Mouse (Mus musculus) ES-Bruce4 (cell line): ENCODE data around the gene Rhbg. TPM values are rescaled to one million over a fixed set of nuclear protein-coding genes. Genes with fewer than 3 reads are reported as not detected.

Source experiments
- H3K27ac ChIP-seq: 2 replicates; pipeline ENCODE4 v1.5.1; 2012; ENCODE audit warnings: low read length, inconsistent platforms; ENCODE audit not compliant: insufficient read depth
- H3K27me3 ChIP-seq: 2 replicates; pipeline ENCODE4 v1.6.1; 2012; ENCODE audit warnings: mild to moderate bottlenecking, low read length, inconsistent platforms; ENCODE audit not compliant: control insufficient read depth, poor library complexity, insufficient read depth, severe bottlenecking
- H3K36me3 ChIP-seq: 2 replicates; pipeline ENCODE4 v1.6.1; 2012; ENCODE audit warnings: inconsistent platforms, mild to moderate bottlenecking, low read length, moderate library complexity; ENCODE audit not compliant: control insufficient read depth, poor library complexity, insufficient read depth, severe bottlenecking
- H3K4me1 ChIP-seq: one replicate; pipeline ENCODE4 v1.8.1; 2011; ENCODE audit warnings: low read length; ENCODE audit not compliant: control insufficient read depth, insufficient read depth
- H3K4me3 ChIP-seq: 2 replicates; pipeline ENCODE4 v1.5.1; 2011; ENCODE audit warnings: low read depth, mild to moderate bottlenecking, low read length
- H3K9ac ChIP-seq: 2 replicates; pipeline ENCODE4 v1.6.1; 2012; ENCODE audit warnings: low read depth, mild to moderate bottlenecking, inconsistent platforms; ENCODE audit not compliant: poor library complexity, severe bottlenecking
- H3K9me3 ChIP-seq: replicated peaks from 2 replicates; pipeline ENCODE4 v1.6.1; 2012; ENCODE audit warnings: mild to moderate bottlenecking, low read length, inconsistent platforms; ENCODE audit not compliant: control insufficient read depth, poor library complexity, insufficient read depth, severe bottlenecking
- CTCF ChIP-seq: IDR thresholded peaks from one replicate; pipeline ENCODE4 v1.8.1; 2011; ENCODE audit warnings: low read depth, low read length
- EP300 ChIP-seq: IDR thresholded peaks from 2 replicates; pipeline ENCODE4 v1.6.1; 2011; ENCODE audit warnings: low read depth, low read length; ENCODE audit not compliant: insufficient read depth
- POLR2A ChIP-seq: IDR thresholded peaks from one replicate; pipeline ENCODE4 v1.8.1; 2011; ENCODE audit warnings: low read length; ENCODE audit not compliant: insufficient read depth
- polyA plus RNA-seq: library from polyadenylated mRNA; stranded (reverse); fragments of >200 nt; gene quantifications from 2 replicates; pipeline ENCODE4 v1.2.4, GENCODE M21; 2011; ENCODE audit warnings: low read depth; ENCODE audit not compliant: missing spikeins, insufficient read depth, insufficient read length

Rhbg gene
- polyA plus RNA-seq, 1 experiment = 0.82 TPM

GRCm38 (mm10) chr3:88220842-88221241 lies 33.7 kb downstream of the Rhbg start:
- Histone ChIP-seq H3K27ac (no peak overlapping the region), H3K4me3 (no peak overlapping the region), H3K9me3 (no peaks in the 10 kb centered on the region), H3K27me3 (peaks cover 5% of the 10 kb centered on the region), H3K36me3 (no peaks in the 10 kb centered on the region), H3K4me1 (no peaks in the 10 kb centered on the region), H3K9ac (no peak overlapping the region)
- 0 out of 2 replicates have a peak, but pooled peaks have one; percentile 49 for TF ChIP-seq EP300
- TF ChIP-seq CTCF = peak; percentile 50
- TF ChIP-seq POLR2A = no peak

- Histone ChIP-seq H3K27me3 (peaks cover 13% of the 10 kb centered on the region), H3K4me3 (no peak overlapping the region), H3K9ac (no peak overlapping the region), H3K36me3 (no peaks in the 10 kb centered on the region), H3K9me3 (no peaks in the 10 kb centered on the region), H3K4me1 (no peaks in the 10 kb centered on the region), H3K27ac (no peak overlapping the region)
- TF ChIP-seq POLR2A = no peak
- no peak for TF ChIP-seq EP300
- no peak for TF ChIP-seq CTCF
These were observed 34.6 kb downstream of the Rhbg start for GRCm38 (mm10) chr3:88219940-88220339.

GRCm38 (mm10) chr3:88217679-88218078 lies 36.8 kb downstream of the Rhbg start:
- peaks cover 18% of the 10 kb centered on the region for H3K27me3 ChIP-seq
- H3K36me3 ChIP-seq = no peaks in the 10 kb centered on the region
- TF ChIP-seq EP300 (no peak), POLR2A (no peak), CTCF (no peak)
- H3K4me1 ChIP-seq = no peaks in the 10 kb centered on the region
- no peak overlapping the region for H3K27ac ChIP-seq
- H3K9ac ChIP-seq = no peak overlapping the region
- H3K9me3 ChIP-seq = no peaks in the 10 kb centered on the region
- no peak overlapping the region for H3K4me3 ChIP-seq

GRCm38 (mm10) chr3:88216534-88217326 lies 37.8 kb downstream of the Rhbg start:
- Histone ChIP-seq H3K27ac (no peak overlapping the region), H3K36me3 (no peaks in the 10 kb centered on the region), H3K4me3 (no peak overlapping the region), H3K9me3 (no peaks in the 10 kb centered on the region), H3K9ac (no peak overlapping the region), H3K27me3 (peaks cover 20% of the 10 kb centered on the region), H3K4me1 (no peaks in the 10 kb centered on the region)
- TF ChIP-seq EP300 = no peak
- no peak for TF ChIP-seq POLR2A
- TF ChIP-seq CTCF = no peak

- Histone ChIP-seq H3K27ac (no peak overlapping the region), H3K4me1 (no peaks in the 10 kb centered on the region), H3K27me3 (peaks cover 22% of the 10 kb centered on the region), H3K9ac (no peak overlapping the region), H3K9me3 (no peaks in the 10 kb centered on the region), H3K4me3 (0 out of 2 replicates have a peak overlapping the region, but pooled peaks have one; percentile 51), H3K36me3 (no peaks in the 10 kb centered on the region)
- TF ChIP-seq CTCF (no peak), EP300 (no peak), POLR2A (no peak)
These were observed 38.4 kb downstream of the Rhbg start for GRCm38 (mm10) chr3:88216116-88216515.

GRCm38 (mm10) chr3:88215553-88216004 lies 38.9 kb downstream of the Rhbg start:
- no peak for TF ChIP-seq CTCF
- no peak for TF ChIP-seq EP300
- no peak for TF ChIP-seq POLR2A
- Histone ChIP-seq H3K27ac (no peak overlapping the region), H3K9ac (no peak overlapping the region), H3K36me3 (no peaks in the 10 kb centered on the region), H3K27me3 (peaks cover 22% of the 10 kb centered on the region), H3K4me3 (peak overlapping the region; percentile 51), H3K9me3 (no peaks in the 10 kb centered on the region), H3K4me1 (no peaks in the 10 kb centered on the region)
